Mouse (Mus musculus) hindbrain, embryonic 15.5 days (tissue): ENCODE measurements around the gene Tbc1d2. TPM values are rescaled to one million over a fixed set of nuclear protein-coding genes. Genes with fewer than 3 reads are reported as not detected.
A peak's percentile ranks its signal among the peaks of the same experiment; 100 is the strongest.

Source experiments
- ATAC-seq: fragments of 200-750 bp; cut with Nextera tagmentation; 2 replicates; pipeline ENCODE4 v1.8.0; 2017; ENCODE audit warnings: low read depth, moderate number of reproducible peaks, moderate TSS enrichment; ENCODE audit not compliant: low FRiP score
- H3K27ac ChIP-seq: fragments of 300-500 bp; sonication (generic); replicated peaks from 2 replicates; pipeline ENCODE4 v1.5.1; 2015; ENCODE audit warnings: mild to moderate bottlenecking, inconsistent platforms
- H3K27me3 ChIP-seq: fragments of 300-500 bp; sonication (generic); 2 replicates; pipeline ENCODE4 v1.6.1; 2015; ENCODE audit warnings: control low read depth, inconsistent platforms
- H3K36me3 ChIP-seq: fragments of 300-500 bp; sonication (generic); 2 replicates; pipeline ENCODE4 v1.6.1; 2015; ENCODE audit warnings: control low read depth, inconsistent platforms
- H3K4me1 ChIP-seq: fragments of 300-500 bp; sonication (generic); replicated peaks from 2 replicates; pipeline ENCODE4 v1.6.1; 2015; ENCODE audit warnings: control low read depth, inconsistent platforms
- H3K4me2 ChIP-seq: fragments of 300-500 bp; sonication (generic); 2 replicates; pipeline ENCODE4 v1.6.1; 2015; ENCODE audit warnings: moderate library complexity, mild to moderate bottlenecking, inconsistent platforms
- H3K4me3 ChIP-seq: fragments of 300-500 bp; sonication (generic); 2 replicates; pipeline ENCODE4 v1.5.1; 2015; ENCODE audit warnings: mild to moderate bottlenecking, inconsistent platforms
- H3K9ac ChIP-seq: fragments of 300-500 bp; sonication (generic); 2 replicates; pipeline ENCODE4 v1.6.1; 2015; ENCODE audit warnings: inconsistent platforms
- H3K9me3 ChIP-seq: fragments of 300-500 bp; sonication (generic); 2 replicates; pipeline ENCODE4 v1.6.1; 2016; ENCODE audit warnings: control low read depth, inconsistent platforms
- WGBS: fragments of 180-500 bp; shearing (Covaris S2); methylation state at CpG from one replicate; pipeline ENCODE4 v1.1.7; 2015; 5-methylcytosine and 5-hydroxymethylcytosine counted together
- polyA plus RNA-seq: library from polyadenylated mRNA; unstranded; fragments of >200 nt; fragmentation: Nextera tagmentation; extraction: Ambion mirVana; gene quantifications from 2 replicates; pipeline ENCODE4 v1.2.1, GENCODE M21; 2015

Gene Tbc1d2
- polyA plus RNA-seq, 1 experiment from 2014 or later = 0.91 TPM

GRCm38 (mm10) chr4:46666420-46666819 is 16.4 kb upstream of the Tbc1d2 start:
- peaks cover 9% of the 10 kb centered on the region; the same call in 1 of the 2 replicates for H3K36me3 ChIP-seq
- peaks cover 7% of the 10 kb centered on the region for H3K4me1 ChIP-seq
- no peak overlapping the region for H3K4me2 ChIP-seq
- no peak for ATAC-seq
- no peak overlapping the region for H3K9ac ChIP-seq
- no peak overlapping the region for H3K27ac ChIP-seq
- WGBS = 66% methylated on average over 5 of the region's 5 CpGs
- no peaks in the 10 kb centered on the region for H3K27me3 ChIP-seq
- H3K9me3 ChIP-seq = no peaks in the 10 kb centered on the region
- no peak overlapping the region for H3K4me3 ChIP-seq

GRCm38 (mm10) chr4:46665371-46665774 is 15.4 kb upstream of the Tbc1d2 start:
- H3K4me2 ChIP-seq = no peak overlapping the region
- H3K9me3 ChIP-seq = no peaks in the 10 kb centered on the region
- H3K9ac ChIP-seq = no peak overlapping the region
- no peak overlapping the region for H3K27ac ChIP-seq
- H3K4me1 ChIP-seq = peaks cover 7% of the 10 kb centered on the region
- H3K4me3 ChIP-seq = no peak overlapping the region
- under 1% methylated on average over 8 of the region's 8 CpGs for WGBS
- no peak for ATAC-seq
- 0 out of 2 replicates have a peak, but pooled peaks cover 5% of the 10 kb centered on the region for H3K36me3 ChIP-seq
- no peaks in the 10 kb centered on the region for H3K27me3 ChIP-seq

GRCm38 (mm10) chr4:46664123-46665009 is 14.4 kb upstream of the Tbc1d2 start:
- 6% methylated on average over 34 of the region's 34 CpGs for WGBS
- Histone ChIP-seq H3K4me2 (peak overlapping the region; percentile 51), H3K4me3 (peak overlapping the region; percentile 23), H3K9ac (peak overlapping the region; percentile 11; the same call in 1 of the 2 replicates), H3K9me3 (no peaks in the 10 kb centered on the region), H3K4me1 (peaks cover 7% of the 10 kb centered on the region), H3K27ac (peak overlapping the region; percentile 35; the same call in 1 of the 2 replicates), H3K36me3 (0 out of 2 replicates have a peak, but pooled peaks cover 5% of the 10 kb centered on the region), H3K27me3 (no peaks in the 10 kb centered on the region)
- peak; percentile 76 for ATAC-seq

GRCm38 (mm10) chr4:46661433-46661832 is 11.4 kb upstream of the Tbc1d2 start:
- peaks cover 7% of the 10 kb centered on the region for H3K4me1 ChIP-seq
- no peak for ATAC-seq
- H3K36me3 ChIP-seq = no peaks in the 10 kb centered on the region
- no peaks in the 10 kb centered on the region for H3K9me3 ChIP-seq
- no peak overlapping the region for H3K27ac ChIP-seq
- H3K4me2 ChIP-seq = no peak overlapping the region
- WGBS = 78% methylated on average over 9 of the region's 9 CpGs
- no peak overlapping the region for H3K9ac ChIP-seq
- H3K4me3 ChIP-seq = no peak overlapping the region
- no peaks in the 10 kb centered on the region for H3K27me3 ChIP-seq

GRCm38 (mm10) chr4:46658946-46659345 is 8.9 kb upstream of the Tbc1d2 start:
- Histone ChIP-seq H3K4me3 (no peak overlapping the region), H3K9me3 (no peaks in the 10 kb centered on the region), H3K36me3 (no peaks in the 10 kb centered on the region), H3K27me3 (no peaks in the 10 kb centered on the region), H3K4me2 (no peak overlapping the region), H3K27ac (no peak overlapping the region), H3K9ac (no peak overlapping the region), H3K4me1 (no peaks in the 10 kb centered on the region; the same call in 1 of the 2 replicates)
- ATAC-seq = no peak
- 51% methylated on average over 5 of the region's 5 CpGs for WGBS

GRCm38 (mm10) chr4:46657116-46657515 is 7.1 kb upstream of the Tbc1d2 start:
- H3K4me1 ChIP-seq = no peaks in the 10 kb centered on the region

GRCm38 (mm10) chr4:46655956-46656355 is 5.9 kb upstream of the Tbc1d2 start:
- H3K4me3 ChIP-seq = no peak overlapping the region
- H3K36me3 ChIP-seq = no peaks in the 10 kb centered on the region
- ATAC-seq = no peak
- no peak overlapping the region for H3K4me2 ChIP-seq
- no peaks in the 10 kb centered on the region for H3K9me3 ChIP-seq
- peaks cover 16% of the 10 kb centered on the region for H3K27me3 ChIP-seq
- 73% methylated on average over 2 of the region's 2 CpGs for WGBS
- H3K27ac ChIP-seq = no peak overlapping the region
- H3K9ac ChIP-seq = no peak overlapping the region
- peaks cover under 1% of the 10 kb centered on the region; the same call in 1 of the 2 replicates for H3K4me1 ChIP-seq

More at GRCm38 (mm10) chr4:46657116-46657515, 7.1 kb upstream of the Tbc1d2 start:
- Histone ChIP-seq H3K9ac (no peak overlapping the region), H3K4me3 (no peak overlapping the region), H3K27me3 (peaks cover 5% of the 10 kb centered on the region), H3K9me3 (no peaks in the 10 kb centered on the region), H3K36me3 (no peaks in the 10 kb centered on the region), H3K4me2 (no peak overlapping the region), H3K27ac (no peak overlapping the region)
- 10% methylated on average over 5 of the region's 5 CpGs for WGBS
- no peak for ATAC-seq

- Histone ChIP-seq H3K4me1 (peaks cover 6% of the 10 kb centered on the region; the same call in 1 of the 2 replicates), H3K27me3 (peaks cover 20% of the 10 kb centered on the region), H3K36me3 (no peaks in the 10 kb centered on the region), H3K4me2 (no peak overlapping the region), H3K9ac (no peak overlapping the region), H3K9me3 (no peaks in the 10 kb centered on the region), H3K4me3 (no peak overlapping the region), H3K27ac (no peak overlapping the region)
- WGBS = 51% methylated on average over 1 of the region's 1 CpGs
- no peak for ATAC-seq
Observed at GRCm38 (mm10) chr4:46655298-46655697, 5.3 kb upstream of the Tbc1d2 start.

- no peaks in the 10 kb centered on the region for H3K9me3 ChIP-seq
- peaks cover 13% of the 10 kb centered on the region for H3K4me1 ChIP-seq
- peak overlapping the region; percentile 81 for H3K4me2 ChIP-seq
- H3K27me3 ChIP-seq = peaks cover 38% of the 10 kb centered on the region
- H3K27ac ChIP-seq = no peak overlapping the region
- no peak for ATAC-seq
- peak overlapping the region; percentile 62 for H3K4me3 ChIP-seq
- H3K36me3 ChIP-seq = no peaks in the 10 kb centered on the region
- 58% methylated on average over 4 of the region's 4 CpGs for WGBS
- 0 out of 2 replicates have a peak overlapping the region, but pooled peaks have one; percentile 43 for H3K9ac ChIP-seq
Observed at GRCm38 (mm10) chr4:46649161-46649560, 848 bp downstream of the Tbc1d2 start.

- WGBS = 87% methylated on average over 8 of the region's 8 CpGs
- no peak overlapping the region; the same call in 1 of the 2 replicates for H3K27ac ChIP-seq
- ATAC-seq = no peak
Observed at GRCm38 (mm10) chr4:46643676-46644112, 6.3 kb downstream of the Tbc1d2 start.

GRCm38 (mm10) chr4:46642924-46643675 is 6.9 kb downstream of the Tbc1d2 start:
- no peak overlapping the region for H3K27ac ChIP-seq
- no peaks in the 10 kb centered on the region for H3K36me3 ChIP-seq
- no peak overlapping the region for H3K9ac ChIP-seq
- no peak overlapping the region for H3K4me2 ChIP-seq
- no peaks in the 10 kb centered on the region for H3K9me3 ChIP-seq
- H3K4me3 ChIP-seq = no peak overlapping the region
- WGBS = 79% methylated on average over 8 of the region's 8 CpGs
- H3K4me1 ChIP-seq = no peaks in the 10 kb centered on the region
- ATAC-seq = no peak
- peaks cover 4% of the 10 kb centered on the region; the same call in 1 of the 2 replicates for H3K27me3 ChIP-seq

More at GRCm38 (mm10) chr4:46643676-46644112, 6.3 kb downstream of the Tbc1d2 start:
- H3K4me1 ChIP-seq = no peaks in the 10 kb centered on the region
- peaks cover 10% of the 10 kb centered on the region for H3K27me3 ChIP-seq
- H3K36me3 ChIP-seq = no peaks in the 10 kb centered on the region
- H3K4me2 ChIP-seq = no peak overlapping the region
- H3K9me3 ChIP-seq = no peaks in the 10 kb centered on the region
- H3K4me3 ChIP-seq = no peak overlapping the region
- no peak overlapping the region for H3K9ac ChIP-seq

- Histone ChIP-seq H3K27me3 (no peaks in the 10 kb centered on the region), H3K4me2 (no peak overlapping the region), H3K4me1 (no peaks in the 10 kb centered on the region), H3K9me3 (no peaks in the 10 kb centered on the region), H3K27ac (no peak overlapping the region), H3K4me3 (no peak overlapping the region), H3K36me3 (no peaks in the 10 kb centered on the region), H3K9ac (no peak overlapping the region)
- WGBS = 45% methylated on average over 4 of the region's 4 CpGs
- ATAC-seq = no peak
Observed at GRCm38 (mm10) chr4:46641283-46641682, 8.7 kb downstream of the Tbc1d2 start.
